Comparison of ENCODE assay signal across 7 mouse cellular contexts in genomic region chrX:102251937-102252860, GRCm38 (mm10). TPM values are rescaled to one million over a fixed set of nuclear protein-coding genes. Genes with fewer than 3 reads are reported as not detected.
DNase-seq lines count a peak whose midpoint lies in the region.

Gene Cited1, minus strand, starts transcription at chrX:102252181.

- H3K27me3 ChIP-seq in megakaryocyte, embryonic 14.5 days (replicated peaks), result peaks cover 81% of the 10 kb centered on the region

- H3K9me3 ChIP-seq in megakaryocyte, embryonic 14.5 days, result peaks cover 29% of the 10 kb centered on the region

- peak within 1 kb of the TSS; percentile 89 for H3K4me3 ChIP-seq in megakaryocyte, embryonic 14.5 days (replicated peaks)

- peak; percentile 3 for DNase-seq in adipocyte (ENCODE audit: low spot score)
- peak; percentile 73 to 75 for DNase-seq in cerebellum, postnatal 25 days
- peak; percentile 20 for DNase-seq in gastrocnemius, postnatal 10 days
- peak; percentile 42 for DNase-seq in hindlimb bud, embryonic 11.5 days (ENCODE audit: extremely low spot score, low read depth, low spot score)
- DNase-seq in left cerebral cortex, adult 9 months (ENCODE audit: low spot score in 2 of 2), result peak; percentile 32 to 33
- peak; percentile 55 for DNase-seq in right cerebral cortex, postnatal 25 days

- H3K4me1 ChIP-seq in megakaryocyte, embryonic 14.5 days, result peaks cover 30% of the 10 kb centered on the region

- H3K36me3 ChIP-seq in megakaryocyte, embryonic 14.5 days (replicated peaks; ENCODE audit: low read length), result no peaks in the 10 kb centered on the region

RNA-seq across cellular contexts. Expression of gene Cited1, which starts in this region (rescaled TPM):
- 10 to 100 TPM in 1 of 2 experiments, 1 to 10 TPM in 1; 7.2 to 10.3 TPM for total RNA-seq in gastrocnemius, postnatal 10 days (2021)
- not detected in 2 replicates for polyA plus RNA-seq in megakaryocyte, embryonic 14.5 days (2012; ENCODE audit: insufficient read depth, low replicate concordance)

Comparison
In these comparisons a context has a peak if more than half of its experiments do, and no peak if none do; other contexts are left out.
1. Peak in every context shown above with its lines: DNase-seq and H3K4me3 ChIP-seq.
2. DNase-seq: peak in every context shown above with its lines; median percentile 74 in cerebellum, postnatal 25 days; 55 in right cerebral cortex, postnatal 25 days; 42 in hindlimb bud, embryonic 11.5 days; 32 in left cerebral cortex, adult 9 months; 20 in gastrocnemius, postnatal 10 days; 3 in adipocyte.